Mouse (Mus musculus): Measurements from ENCODE around the gene Sobp. TPM values are rescaled to one million over a fixed set of nuclear protein-coding genes. Genes with fewer than 3 reads are reported as not detected.

Sobp gene
- polyA plus RNA-seq, 1 experiment from 2014 or later: 8.9 TPM

DNA sequence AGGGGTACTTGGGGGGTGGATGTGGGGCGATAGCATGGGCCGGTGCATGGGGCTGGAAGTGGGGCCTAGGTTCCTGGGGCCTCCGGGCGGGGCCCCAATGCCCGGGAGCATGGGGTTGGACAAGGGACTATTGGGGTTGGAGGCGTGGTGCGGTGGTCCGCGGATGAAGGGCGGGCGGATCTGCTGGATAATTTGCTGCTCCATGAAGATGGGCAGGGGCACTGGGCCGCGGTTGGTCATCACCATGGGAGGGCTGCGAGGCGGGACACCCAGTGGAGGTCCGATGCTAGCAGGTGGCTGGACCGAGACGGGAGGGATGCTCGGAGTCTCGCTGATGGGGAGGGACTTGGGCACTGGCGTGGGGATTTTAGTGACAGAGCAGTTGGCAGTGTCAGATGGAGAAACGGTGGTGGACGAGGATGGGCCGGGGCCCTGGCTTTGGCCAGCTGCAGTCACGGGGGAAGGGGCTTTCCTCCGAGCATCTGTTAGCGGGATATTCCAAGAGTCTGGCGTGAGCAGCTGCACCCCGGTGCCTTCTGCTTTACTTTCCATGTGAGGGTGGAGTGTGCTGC, 152.1 kb downstream of the Sobp start:
- Histone ChIP-seq H3K27ac (no peak overlapping the region), H3K4me1 (peaks cover 28% of the 10 kb centered on the region), H3K4me3 (replicated peaks) (peak overlapping the region; percentile 60), H3K36me3 (replicated peaks) (no peaks in the 10 kb centered on the region), H3K9ac (peak overlapping the region; percentile 69), H3K4me2 (peak overlapping the region; percentile 99), H3K27me3 (peaks cover 46% of the 10 kb centered on the region), H3K9me3 (no peaks in the 10 kb centered on the region)
- peak; percentile 40 for ATAC-seq (ENCODE audit: low FRiP score)
- WGBS: 2% methylated on average over 28 of the region's 29 CpGs

DNA sequence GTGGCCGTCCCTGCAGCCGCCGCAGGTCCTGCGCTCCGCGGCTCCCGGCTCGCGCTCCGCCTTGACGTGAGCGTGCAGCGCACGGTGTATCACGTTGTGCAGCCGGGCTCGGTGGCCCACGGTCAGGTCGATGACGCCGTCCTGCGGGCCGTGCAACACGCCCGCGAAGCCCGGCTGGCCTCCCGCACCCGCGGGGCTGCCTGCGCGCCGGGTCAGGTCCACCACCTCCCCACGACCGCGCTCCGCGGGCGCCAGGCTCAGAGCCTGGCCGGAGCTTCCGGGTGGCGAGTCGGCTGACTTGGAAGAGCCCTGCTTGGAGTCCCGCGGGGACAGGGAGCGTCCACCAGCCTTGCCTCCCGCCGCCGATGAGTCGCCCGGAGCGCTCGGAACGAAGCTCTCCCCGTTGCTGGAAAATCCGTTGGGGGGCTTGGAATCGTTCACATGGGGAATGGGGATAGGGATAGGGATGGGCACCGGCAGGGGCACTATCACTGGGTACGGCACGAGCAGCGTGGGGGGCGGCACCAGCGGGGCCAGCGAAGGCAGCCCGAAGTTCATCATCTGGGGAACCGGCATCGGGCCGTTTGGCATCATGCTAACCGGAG, 152.7 kb downstream of the Sobp start:
- Histone ChIP-seq H3K4me2 (peak overlapping the region; percentile 99), H3K36me3 (replicated peaks) (no peaks in the 10 kb centered on the region), H3K27ac (no peak overlapping the region), H3K27me3 (peaks cover 46% of the 10 kb centered on the region), H3K4me3 (replicated peaks) (peak overlapping the region; percentile 60), H3K9me3 (no peaks in the 10 kb centered on the region), H3K4me1 (peaks cover 23% of the 10 kb centered on the region), H3K9ac (peak overlapping the region; percentile 69)
- ATAC-seq (ENCODE audit: low FRiP score): peak; percentile 59
- under 1% methylated on average over 69 of the region's 69 CpGs for WGBS

DNA sequence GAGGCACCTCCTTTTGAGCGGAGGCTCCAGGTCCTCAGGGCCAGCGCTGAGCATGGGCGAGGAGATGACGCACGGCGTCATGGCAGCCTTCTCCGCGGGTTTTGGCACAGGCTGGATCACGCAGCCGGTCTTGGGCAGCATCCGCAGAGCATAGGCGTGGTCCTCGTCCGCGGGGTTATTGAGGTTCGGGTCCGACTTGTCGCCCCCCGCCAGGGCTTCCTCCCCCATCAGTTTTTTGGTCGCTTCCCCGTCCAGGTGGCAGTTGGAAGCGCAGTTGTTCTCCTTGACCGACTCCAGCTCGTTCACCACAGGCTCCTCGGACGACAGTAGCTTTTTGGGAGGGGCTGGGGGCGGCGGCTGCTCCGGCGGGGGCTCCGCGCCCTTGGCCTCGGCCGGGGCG, 153.3 kb downstream of the Sobp start:
- Histone ChIP-seq H3K27me3 (peaks cover 46% of the 10 kb centered on the region), H3K4me2 (peak overlapping the region; percentile 99), H3K9me3 (no peaks in the 10 kb centered on the region), H3K4me1 (peaks cover 20% of the 10 kb centered on the region), H3K9ac (peak overlapping the region; percentile 69), H3K36me3 (replicated peaks) (no peaks in the 10 kb centered on the region), H3K4me3 (replicated peaks) (peak overlapping the region; percentile 60), H3K27ac (no peak overlapping the region)
- peak; percentile 22; the same call in 1 of the 2 replicates for ATAC-seq (ENCODE audit: low FRiP score)
- 5% methylated on average over 35 of the region's 35 CpGs for WGBS

DNA sequence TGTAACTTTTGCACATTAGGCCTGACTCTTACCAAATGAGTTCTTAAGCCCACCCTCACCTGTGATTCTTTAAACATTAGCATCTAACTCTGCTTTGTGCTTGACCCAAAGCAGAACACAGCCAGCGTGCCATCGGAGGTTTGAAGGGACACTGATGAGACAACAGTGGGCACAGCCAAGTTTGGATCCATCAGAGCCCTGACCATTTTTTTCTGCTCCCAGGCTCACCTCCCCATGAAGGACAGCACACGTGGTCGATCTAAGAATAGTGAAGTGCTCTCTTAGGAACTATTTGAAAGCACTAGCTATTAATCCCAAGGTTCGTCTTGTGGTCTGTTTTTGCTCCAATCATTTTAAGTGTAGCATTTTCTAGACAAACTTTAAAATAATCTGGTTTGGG, 159.5 kb downstream of the Sobp start:
- Histone ChIP-seq H3K9ac (no peak overlapping the region), H3K4me2 (no peak overlapping the region), H3K36me3 (replicated peaks) (no peaks in the 10 kb centered on the region), H3K4me1 (peaks cover 3% of the 10 kb centered on the region; the same call in 1 of the 2 replicates), H3K27ac (no peak overlapping the region), H3K9me3 (no peaks in the 10 kb centered on the region), H3K4me3 (replicated peaks) (no peak overlapping the region), H3K27me3 (peaks cover 8% of the 10 kb centered on the region)
- 91% methylated on average over 5 of the region's 5 CpGs for WGBS
- no peak for ATAC-seq (ENCODE audit: low FRiP score)

DNA sequence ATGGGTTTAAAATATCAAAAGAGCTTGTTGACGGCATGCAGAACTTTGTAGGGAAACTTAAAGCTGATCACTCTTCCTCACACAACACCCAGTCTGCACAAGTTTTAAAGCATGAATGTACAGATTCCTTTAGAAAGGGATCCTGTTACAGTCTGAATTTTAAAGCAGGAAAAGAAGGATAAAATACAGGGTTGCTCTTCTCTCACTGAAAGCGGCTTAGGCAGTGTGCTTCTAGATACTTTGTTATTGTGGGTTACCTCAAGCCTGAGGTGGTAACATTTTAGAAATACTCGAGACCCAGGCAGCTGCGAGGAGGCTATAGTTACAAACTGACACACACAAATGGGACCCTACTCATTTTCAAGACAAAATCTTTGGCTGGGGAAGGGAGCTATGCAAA, 160.0 kb downstream of the Sobp start:
- 86% methylated on average over 4 of the region's 4 CpGs for WGBS
- ATAC-seq (ENCODE audit: low FRiP score): no peak
- H3K9me3 ChIP-seq: no peaks in the 10 kb centered on the region
- no peak overlapping the region for H3K9ac ChIP-seq
- H3K4me2 ChIP-seq: no peak overlapping the region
- H3K27ac ChIP-seq: no peak overlapping the region
- no peak overlapping the region for H3K4me3 ChIP-seq (replicated peaks)
- H3K4me1 ChIP-seq: peaks cover 3% of the 10 kb centered on the region; the same call in 1 of the 2 replicates
- peaks cover 3% of the 10 kb centered on the region for H3K27me3 ChIP-seq
- H3K36me3 ChIP-seq (replicated peaks): no peaks in the 10 kb centered on the region

DNA sequence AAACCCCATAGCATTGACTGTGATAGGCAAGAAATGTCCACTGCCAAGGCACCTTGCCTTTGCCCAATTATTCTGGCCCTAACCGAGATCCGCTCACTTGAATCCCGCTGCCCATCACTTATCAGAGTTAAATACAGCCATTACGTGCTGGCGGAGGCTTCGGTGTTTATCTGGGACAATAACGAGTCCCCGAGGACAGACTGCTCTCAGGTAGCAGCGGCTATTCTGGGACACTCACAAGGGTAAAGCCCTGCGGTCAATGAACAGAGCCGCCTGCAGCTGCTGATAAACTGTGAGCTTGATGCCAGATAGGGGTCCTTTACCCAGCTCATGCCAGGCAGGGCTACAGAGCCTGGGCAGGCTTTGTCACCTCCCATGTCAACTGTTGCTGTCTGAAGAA, 166.2 kb downstream of the Sobp start:
- Histone ChIP-seq H3K4me1 (peaks cover 2% of the 10 kb centered on the region), H3K4me2 (no peak overlapping the region), H3K9ac (no peak overlapping the region), H3K27ac (no peak overlapping the region), H3K27me3 (no peaks in the 10 kb centered on the region), H3K9me3 (no peaks in the 10 kb centered on the region), H3K36me3 (replicated peaks) (0 out of 2 replicates have a peak, but pooled peaks cover 4% of the 10 kb centered on the region), H3K4me3 (replicated peaks) (no peak overlapping the region)
- 77% methylated on average over 11 of the region's 11 CpGs for WGBS
- ATAC-seq (ENCODE audit: low FRiP score): no peak

DNA sequence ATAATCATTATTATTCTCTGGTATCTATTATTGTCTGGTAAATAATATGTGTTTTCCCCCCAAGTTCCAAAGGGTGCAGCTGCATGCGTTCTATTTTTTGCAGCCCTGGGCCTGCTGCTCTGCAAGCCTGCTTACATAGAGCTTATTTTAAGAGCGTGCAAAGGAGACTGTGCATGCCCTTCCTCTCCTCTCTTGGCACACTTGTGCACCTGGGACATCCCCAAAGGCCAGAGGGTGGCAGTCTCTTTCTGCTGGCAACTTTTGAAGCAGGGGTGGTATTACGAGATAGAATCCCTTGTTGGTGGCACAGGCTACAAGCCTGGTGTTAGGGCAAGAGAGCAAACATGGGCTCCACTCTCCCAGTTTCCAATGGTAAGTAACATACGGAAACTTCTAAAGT, 167.8 kb downstream of the Sobp start:
- Histone ChIP-seq H3K4me2 (no peak overlapping the region), H3K27ac (no peak overlapping the region), H3K4me1 (peaks cover 12% of the 10 kb centered on the region), H3K27me3 (no peaks in the 10 kb centered on the region), H3K36me3 (replicated peaks) (0 out of 2 replicates have a peak, but pooled peaks cover 4% of the 10 kb centered on the region), H3K9ac (no peak overlapping the region), H3K9me3 (no peaks in the 10 kb centered on the region), H3K4me3 (replicated peaks) (no peak overlapping the region)
- no peak for ATAC-seq (ENCODE audit: low FRiP score)
- WGBS: 85% methylated on average over 4 of the region's 4 CpGs

DNA sequence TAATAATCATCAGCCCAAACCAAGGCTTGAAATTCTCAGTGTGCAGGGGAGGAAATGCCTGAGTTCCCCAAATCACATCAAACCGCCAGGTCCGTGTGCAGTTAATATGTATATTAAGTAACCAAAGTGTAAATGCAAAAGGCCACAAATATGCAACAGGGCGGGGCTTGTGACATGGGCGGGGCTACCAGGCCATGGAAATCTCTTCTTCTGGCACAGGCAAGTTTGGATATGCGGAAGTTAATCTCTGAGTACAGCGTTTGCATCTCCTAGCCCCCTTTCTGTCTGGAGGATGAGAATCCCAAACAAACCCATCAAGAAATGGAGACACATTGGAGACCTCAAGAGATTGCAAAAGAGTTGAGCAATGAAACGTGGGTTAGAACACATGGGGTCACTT, 168.7 kb downstream of the Sobp start:
- Histone ChIP-seq H3K4me3 (replicated peaks) (no peak overlapping the region), H3K9me3 (no peaks in the 10 kb centered on the region), H3K9ac (no peak overlapping the region), H3K27me3 (no peaks in the 10 kb centered on the region), H3K36me3 (replicated peaks) (0 out of 2 replicates have a peak, but pooled peaks cover 4% of the 10 kb centered on the region), H3K4me2 (no peak overlapping the region), H3K4me1 (peaks cover 12% of the 10 kb centered on the region), H3K27ac (no peak overlapping the region)
- WGBS: 84% methylated on average over 7 of the region's 7 CpGs
- no peak for ATAC-seq (ENCODE audit: low FRiP score)

DNA sequence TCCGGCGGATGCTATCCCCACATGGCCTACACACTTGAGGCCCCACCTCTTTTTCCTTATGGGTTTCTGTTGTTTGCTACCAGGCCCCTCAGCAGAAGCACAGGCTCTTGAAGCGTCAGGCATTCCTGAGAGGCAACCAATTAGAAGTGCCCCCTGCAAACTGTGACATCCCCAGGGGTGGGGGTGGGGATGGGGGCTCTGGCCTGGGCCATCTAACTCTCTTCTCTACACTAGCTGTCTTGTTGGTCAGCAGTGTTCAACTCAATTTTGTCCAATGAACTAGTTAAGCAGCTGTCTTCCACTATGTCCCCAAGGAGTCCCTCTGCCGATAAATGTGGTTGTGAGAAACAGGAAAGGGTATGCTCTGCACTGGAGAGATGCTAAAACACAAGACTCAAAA, 169.3 kb downstream of the Sobp start:
- peaks cover 12% of the 10 kb centered on the region for H3K4me1 ChIP-seq
- H3K9me3 ChIP-seq: no peaks in the 10 kb centered on the region
- H3K4me2 ChIP-seq: no peak overlapping the region
- H3K27me3 ChIP-seq: no peaks in the 10 kb centered on the region
- no peak overlapping the region for H3K9ac ChIP-seq
- 86% methylated on average over 4 of the region's 4 CpGs for WGBS
- 0 out of 2 replicates have a peak, but pooled peaks cover 4% of the 10 kb centered on the region for H3K36me3 ChIP-seq (replicated peaks)
- no peak overlapping the region for H3K27ac ChIP-seq
- no peak overlapping the region for H3K4me3 ChIP-seq (replicated peaks)
- ATAC-seq (ENCODE audit: low FRiP score): no peak

DNA sequence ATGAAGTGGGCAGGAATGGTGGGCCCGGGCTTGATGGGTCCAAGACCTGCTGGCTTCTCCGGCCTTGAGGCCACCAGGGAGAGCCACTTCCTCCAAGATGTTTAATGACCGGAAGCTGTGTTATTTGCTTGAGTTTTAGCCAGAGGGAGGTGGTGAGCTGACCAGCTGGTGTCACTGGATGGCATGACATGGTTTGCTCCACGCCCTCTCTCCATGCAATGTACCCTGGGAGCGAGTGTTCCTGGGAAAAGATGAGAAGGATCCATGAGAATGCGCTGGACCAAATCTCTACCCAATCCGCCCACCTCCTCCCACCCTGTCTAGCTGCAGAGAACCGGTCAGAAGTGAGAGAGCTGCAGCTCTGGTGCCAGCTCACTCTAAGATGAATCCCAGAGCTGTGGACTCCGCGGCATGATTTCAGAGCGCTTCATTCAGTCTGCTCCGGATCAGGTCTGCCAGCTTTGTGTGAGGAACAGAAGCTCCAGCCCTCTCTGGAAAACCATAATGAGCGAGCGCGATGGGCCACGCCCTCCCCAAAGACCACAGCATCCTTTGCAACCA, 170.1 kb downstream of the Sobp start:
- H3K27ac ChIP-seq: no peak overlapping the region
- H3K4me3 ChIP-seq (replicated peaks): no peak overlapping the region
- H3K4me2 ChIP-seq: no peak overlapping the region
- no peak overlapping the region for H3K9ac ChIP-seq
- no peak for ATAC-seq (ENCODE audit: low FRiP score)
- no peaks in the 10 kb centered on the region for H3K27me3 ChIP-seq
- peaks cover 12% of the 10 kb centered on the region for H3K4me1 ChIP-seq
- 0 out of 2 replicates have a peak, but pooled peaks cover 4% of the 10 kb centered on the region for H3K36me3 ChIP-seq (replicated peaks)
- 92% methylated on average over 16 of the region's 16 CpGs for WGBS
- no peaks in the 10 kb centered on the region for H3K9me3 ChIP-seq

DNA sequence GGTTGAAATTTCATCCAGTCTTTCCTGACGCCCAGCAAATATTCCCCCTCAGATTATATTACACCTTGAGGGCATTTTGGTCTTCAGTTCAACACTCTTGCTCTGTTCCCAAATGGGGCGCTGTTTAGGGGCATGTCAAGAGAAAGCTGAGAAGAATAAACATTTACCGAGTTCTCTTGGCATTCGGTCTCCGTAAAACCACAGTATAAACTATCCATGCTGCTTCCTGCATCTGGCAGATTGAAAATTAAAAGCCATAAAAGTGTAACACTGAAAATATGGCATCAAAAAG, 170.9 kb downstream of the Sobp start:
- no peaks in the 10 kb centered on the region for H3K27me3 ChIP-seq
- H3K9me3 ChIP-seq: no peaks in the 10 kb centered on the region
- H3K9ac ChIP-seq: no peak overlapping the region
- WGBS: 61% methylated on average over 5 of the region's 5 CpGs
- no peak overlapping the region for H3K4me2 ChIP-seq
- H3K27ac ChIP-seq: no peak overlapping the region
- no peak for ATAC-seq (ENCODE audit: low FRiP score)
- H3K36me3 ChIP-seq (replicated peaks): 0 out of 2 replicates have a peak, but pooled peaks cover 4% of the 10 kb centered on the region
- no peak overlapping the region for H3K4me3 ChIP-seq (replicated peaks)
- peaks cover 12% of the 10 kb centered on the region for H3K4me1 ChIP-seq

DNA sequence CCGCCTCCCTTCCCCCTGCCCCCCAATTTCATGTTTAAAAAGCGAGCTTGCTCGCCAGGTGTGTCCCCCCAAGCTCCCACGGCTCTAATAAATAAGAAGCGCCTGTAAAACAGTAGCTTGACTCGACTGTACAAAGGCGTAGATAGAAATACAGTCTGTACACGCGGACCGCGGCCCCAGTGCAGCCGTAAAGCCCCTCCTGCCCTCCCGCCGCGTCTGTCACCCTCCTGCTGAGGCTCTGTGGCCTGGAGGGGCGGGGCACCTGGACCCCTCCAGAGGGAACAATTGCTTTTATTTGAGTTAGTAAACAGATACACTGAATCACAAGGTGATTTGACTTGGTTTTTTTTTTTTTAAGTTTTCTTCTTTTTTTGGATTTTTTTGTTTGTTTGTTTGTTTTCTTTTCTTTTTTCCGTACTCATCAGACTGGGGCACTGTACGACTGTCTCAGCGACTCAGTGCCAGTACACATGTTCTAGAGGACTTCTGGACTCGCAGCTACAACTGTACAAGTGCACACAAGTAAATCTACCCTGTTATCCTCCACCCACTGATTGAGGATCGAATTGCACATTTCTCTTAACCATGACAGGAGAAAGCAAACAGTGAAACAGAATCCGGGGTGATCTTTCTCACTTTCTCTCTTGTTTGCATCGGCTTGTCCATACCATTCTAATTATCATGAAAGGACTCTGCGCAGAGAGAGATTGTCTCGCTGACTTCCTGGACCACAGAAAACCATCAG, 171.4 kb downstream of the Sobp start:
- 0 out of 2 replicates have a peak, but pooled peaks have one; percentile 60 for ATAC-seq (ENCODE audit: low FRiP score)
- no peaks in the 10 kb centered on the region for H3K9me3 ChIP-seq
- H3K27ac ChIP-seq: no peak overlapping the region
- H3K4me2 ChIP-seq: peak overlapping the region; percentile 53
- H3K4me1 ChIP-seq: peaks cover 12% of the 10 kb centered on the region
- no peaks in the 10 kb centered on the region for H3K27me3 ChIP-seq
- peak overlapping the region; percentile 11; the same call in 1 of the 2 replicates for H3K4me3 ChIP-seq (replicated peaks)
- H3K36me3 ChIP-seq (replicated peaks): 0 out of 2 replicates have a peak, but pooled peaks cover 4% of the 10 kb centered on the region
- H3K9ac ChIP-seq: no peak overlapping the region
- whole genome bisulfite sequencing: 9% methylated on average over 25 of the region's 25 CpGs

All from forebrain, embryonic 12.5 days (tissue).